Mouse (Mus musculus) MEL (cell line): ENCODE measurements around the gene Tmem82. TPM values are rescaled to one million over a fixed set of nuclear protein-coding genes. Genes with fewer than 3 reads are reported as not detected.

Experiments used
- DNase-seq: peaks from one replicate; pipeline ENCODE4 v3.0.0; 2011; ENCODE audit warnings: low read depth, low spot score
- H3K27ac ChIP-seq: 2 replicates; pipeline ENCODE4 v1.5.1; 2012; ENCODE audit warnings: low read depth, mild to moderate bottlenecking, control low read depth, low read length, moderate library complexity; ENCODE audit not compliant: control insufficient read depth
- H3K27me3 ChIP-seq, 2 experiments: fragments of 150-350 bp in 1 of 2; sonication (generic) in 1 of 2; 2 replicates each; pipeline ENCODE4 v1.6.1; 2012; ENCODE audit warnings: low read length in 2 of 2, mild to moderate bottlenecking in 2 of 2, improper control_type of control experiment in 1 of 2, moderate library complexity in 1 of 2; ENCODE audit not compliant: insufficient read depth in 2 of 2, control insufficient read depth in 1 of 2
- H3K36me3 ChIP-seq, 2 experiments: 2 replicates each; pipeline ENCODE4 v1.6.1; 2012 to 2014; ENCODE audit warnings: low read length in 2 of 2, improper control_type of control experiment in 1 of 2, inconsistent platforms in 1 of 2, mild to moderate bottlenecking in 1 of 2; ENCODE audit not compliant: insufficient read depth in 2 of 2, control insufficient read depth in 1 of 2
- H3K4me1 ChIP-seq, 2 experiments: fragments of 150-350 bp in 1 of 2; sonication (generic) in 1 of 2; 2 replicates each; pipeline ENCODE4 v1.6.1; 2012; ENCODE audit warnings: low read length in 2 of 2, improper control_type of control experiment in 1 of 2, mild to moderate bottlenecking in 1 of 2; ENCODE audit not compliant: insufficient read depth in 2 of 2, control insufficient read depth in 1 of 2
- H3K4me3 ChIP-seq, 2 experiments: fragments of 150-350 bp in 1 of 2; sonication (generic) in 1 of 2; 2 replicates each; pipeline ENCODE4 v1.5.1; 2012; ENCODE audit warnings: low read depth in 2 of 2, low read length in 2 of 2, mild to moderate bottlenecking in 2 of 2, moderate library complexity in 2 of 2, control low read depth in 1 of 2, improper control_type of control experiment in 1 of 2; ENCODE audit not compliant: control insufficient read depth in 1 of 2, insufficient read depth in 1 of 2
- H3K79me2 ChIP-seq: 2 replicates; pipeline ENCODE4 v1.6.1; 2012; ENCODE audit warnings: mild to moderate bottlenecking, low read length, moderate library complexity; ENCODE audit not compliant: control insufficient read depth, poor library complexity, insufficient read depth
- H3K9ac ChIP-seq: 2 replicates; pipeline ENCODE4 v1.6.1; 2012; ENCODE audit warnings: low read depth, mild to moderate bottlenecking, control low read depth, low read length, moderate library complexity; ENCODE audit not compliant: control insufficient read depth, poor library complexity, severe bottlenecking
- H3K9me3 ChIP-seq: fragments of 150-350 bp; sonication (generic); replicated peaks from 2 replicates; pipeline ENCODE4 v1.6.1; 2012; ENCODE audit warnings: mild to moderate bottlenecking, low read length, improper control_type of control experiment, moderate library complexity; ENCODE audit not compliant: insufficient read depth
- BHLHE40 ChIP-seq: IDR thresholded peaks from 2 replicates; pipeline ENCODE4 v1.6.1; 2012; ENCODE audit warnings: low read depth, mild to moderate bottlenecking, inconsistent platforms, low read length, improper control_type of control experiment, borderline replicate concordance
- CTCF ChIP-seq, 3 experiments: IDR thresholded peaks in 2 of 3; conservative IDR thresholded peaks in 1 of 3; 2 replicates each; pipeline ENCODE4 v1.5.1; 2011 to 2012; ENCODE audit warnings: low read length in 3 of 3, low read depth in 2 of 3, mild to moderate bottlenecking in 2 of 3, improper control_type of control experiment in 1 of 3, inconsistent platforms in 1 of 3, mixed read lengths in 1 of 3, moderate library complexity in 1 of 3; ENCODE audit not compliant: control insufficient read depth in 1 of 3, insufficient read depth in 1 of 3, poor library complexity in 1 of 3, severe bottlenecking in 1 of 3
- E2F4 ChIP-seq: IDR thresholded peaks from 2 replicates; pipeline ENCODE4 v1.6.1; 2011; ENCODE audit warnings: low read depth, low read length, improper control_type of control experiment, borderline replicate concordance
- ELF1 ChIP-seq: IDR thresholded peaks from 2 replicates; pipeline ENCODE4 v1.6.1; 2014; ENCODE audit warnings: low read depth, mild to moderate bottlenecking, inconsistent platforms, low read length, improper control_type of control experiment, moderate library complexity
- ETS1 ChIP-seq: IDR thresholded peaks from 2 replicates; pipeline ENCODE4 v1.6.1; 2012; ENCODE audit warnings: low read depth, mild to moderate bottlenecking, inconsistent platforms, low read length, improper control_type of control experiment, moderate library complexity
- HCFC1 ChIP-seq: IDR thresholded peaks from 2 replicates; pipeline ENCODE4 v1.6.1; 2012; ENCODE audit warnings: low read depth, mild to moderate bottlenecking, inconsistent platforms, low read length, improper control_type of control experiment, moderate library complexity
- JUND ChIP-seq: IDR thresholded peaks from 2 replicates; pipeline ENCODE4 v1.6.1; 2011; ENCODE audit warnings: low read depth, mild to moderate bottlenecking, improper control_type of control experiment, low read length
- MAFK ChIP-seq: IDR thresholded peaks from 2 replicates; pipeline ENCODE4 v1.6.1; 2011; ENCODE audit warnings: low read depth, mild to moderate bottlenecking, low read length, improper control_type of control experiment, borderline replicate concordance
- MAX ChIP-seq: IDR thresholded peaks from 2 replicates; pipeline ENCODE4 v1.6.1; 2011; ENCODE audit warnings: low read length, improper control_type of control experiment
- MAZ ChIP-seq: IDR thresholded peaks from 2 replicates; pipeline ENCODE4 v1.6.1; 2012; ENCODE audit warnings: low read depth, mild to moderate bottlenecking, inconsistent platforms, low read length, improper control_type of control experiment
- MEF2A ChIP-seq: IDR thresholded peaks from 2 replicates; pipeline ENCODE4 v1.6.1; 2014; ENCODE audit warnings: low read depth, mild to moderate bottlenecking, inconsistent platforms, low read length, improper control_type of control experiment; ENCODE audit not compliant: poor library complexity, insufficient replicate concordance, severe bottlenecking; ENCODE audit errors: extremely low read depth
- MXI1 ChIP-seq: IDR thresholded peaks from 2 replicates; pipeline ENCODE4 v1.6.1; 2011; ENCODE audit warnings: mild to moderate bottlenecking, low read depth, low read length, improper control_type of control experiment
- MYB ChIP-seq: IDR thresholded peaks from 2 replicates; pipeline ENCODE4 v1.6.1; 2011; ENCODE audit warnings: mild to moderate bottlenecking, low read depth, low read length, improper control_type of control experiment
- MYC ChIP-seq: IDR thresholded peaks from 2 replicates; pipeline ENCODE4 v1.6.1; 2011; ENCODE audit warnings: low read depth, mild to moderate bottlenecking, low read length, improper control_type of control experiment, moderate library complexity
- NELFE ChIP-seq: IDR thresholded peaks from 2 replicates; pipeline ENCODE4 v1.6.1; 2011; ENCODE audit warnings: low read depth, low read length, improper control_type of control experiment
- NRF1 ChIP-seq: IDR thresholded peaks from 2 replicates; pipeline ENCODE4 v1.6.1; 2014; ENCODE audit warnings: low read depth, mild to moderate bottlenecking, inconsistent platforms, low read length, improper control_type of control experiment, moderate library complexity; ENCODE audit not compliant: poor library complexity, insufficient read depth, severe bottlenecking
- POLR2AphosphoS2 ChIP-seq: IDR thresholded peaks from 2 replicates; pipeline ENCODE4 v1.6.1; 2011; ENCODE audit warnings: low read length, improper control_type of control experiment
- POLR2AphosphoS5 ChIP-seq: IDR thresholded peaks from 2 replicates; pipeline ENCODE4 v1.6.1; 2012; ENCODE audit warnings: low read depth, borderline replicate concordance, mild to moderate bottlenecking, inconsistent platforms, low read length, moderate library complexity, mixed read lengths
- RAD21 ChIP-seq: IDR thresholded peaks from 2 replicates; pipeline ENCODE4 v1.6.1; 2011; ENCODE audit warnings: mild to moderate bottlenecking, low read depth, low read length, improper control_type of control experiment
- RCOR1 ChIP-seq: IDR thresholded peaks from 2 replicates; pipeline ENCODE4 v1.6.1; 2012; ENCODE audit warnings: low read depth, mild to moderate bottlenecking, inconsistent platforms, low read length, improper control_type of control experiment
- SIN3A ChIP-seq: IDR thresholded peaks from 2 replicates; pipeline ENCODE4 v1.6.1; 2012; ENCODE audit warnings: low read length, improper control_type of control experiment, inconsistent platforms
- SMC3 ChIP-seq: IDR thresholded peaks from 2 replicates; pipeline ENCODE4 v1.6.1; 2011; ENCODE audit warnings: low read depth, low read length, improper control_type of control experiment
- TAL1 ChIP-seq: IDR thresholded peaks from 2 replicates; pipeline ENCODE4 v1.6.1; 2012; ENCODE audit warnings: mild to moderate bottlenecking, inconsistent platforms, low read length, moderate library complexity, mixed read lengths
- TCF12 ChIP-seq: IDR thresholded peaks from 2 replicates; pipeline ENCODE4 v1.6.1; 2014; ENCODE audit warnings: low read depth, mild to moderate bottlenecking, inconsistent platforms, low read length, improper control_type of control experiment, moderate library complexity
- UBTF ChIP-seq: IDR thresholded peaks from 2 replicates; pipeline ENCODE4 v1.6.1; 2012; ENCODE audit warnings: low read depth, mild to moderate bottlenecking, inconsistent platforms, low read length, improper control_type of control experiment, moderate library complexity, borderline replicate concordance; ENCODE audit not compliant: insufficient read depth
- USF1 ChIP-seq: IDR thresholded peaks from 2 replicates; pipeline ENCODE4 v1.6.1; 2014; ENCODE audit warnings: low read depth, mild to moderate bottlenecking, inconsistent platforms, low read length, improper control_type of control experiment, moderate library complexity
- ZC3H11A ChIP-seq: IDR thresholded peaks from 2 replicates; pipeline ENCODE4 v1.6.1; 2012; ENCODE audit warnings: low read depth, mild to moderate bottlenecking, inconsistent platforms, low read length, improper control_type of control experiment
- ZMIZ1 ChIP-seq: IDR thresholded peaks from 2 replicates; pipeline ENCODE4 v1.6.1; 2012; ENCODE audit warnings: low read depth, mild to moderate bottlenecking, inconsistent platforms, low read length, improper control_type of control experiment, moderate library complexity
- ZNF384 ChIP-seq: IDR thresholded peaks from 2 replicates; pipeline ENCODE4 v1.6.1; 2012; ENCODE audit warnings: low read depth, mild to moderate bottlenecking, inconsistent platforms, low read length, improper control_type of control experiment
- polyA plus RNA-seq, 2 experiments: library from polyadenylated mRNA; stranded (reverse) in 1 of 2; unstranded in 1 of 2; fragments of >175 nt in 1 of 2; fragments of >200 nt in 1 of 2; gene quantifications; 2 replicates each; pipeline versions ENCODE4 v1.2.1 to v1.2.4; 2012; ENCODE audit warnings: low replicate concordance in 2 of 2, low read depth in 1 of 2; ENCODE audit not compliant: insufficient read length in 2 of 2, insufficient read depth in 1 of 2, missing spikeins in 1 of 2
- total RNA-seq: library from RNA; depleted of rRNA; stranded (reverse); fragments of 300-350 nt; gene quantifications from 2 replicates; pipeline ENCODE4 v1.2.3, GENCODE M21; 2012

The Tmem82 gene
- total and polyA plus RNA-seq, 3 experiments, result 0.21 TPM; not detected in 2

DNA sequence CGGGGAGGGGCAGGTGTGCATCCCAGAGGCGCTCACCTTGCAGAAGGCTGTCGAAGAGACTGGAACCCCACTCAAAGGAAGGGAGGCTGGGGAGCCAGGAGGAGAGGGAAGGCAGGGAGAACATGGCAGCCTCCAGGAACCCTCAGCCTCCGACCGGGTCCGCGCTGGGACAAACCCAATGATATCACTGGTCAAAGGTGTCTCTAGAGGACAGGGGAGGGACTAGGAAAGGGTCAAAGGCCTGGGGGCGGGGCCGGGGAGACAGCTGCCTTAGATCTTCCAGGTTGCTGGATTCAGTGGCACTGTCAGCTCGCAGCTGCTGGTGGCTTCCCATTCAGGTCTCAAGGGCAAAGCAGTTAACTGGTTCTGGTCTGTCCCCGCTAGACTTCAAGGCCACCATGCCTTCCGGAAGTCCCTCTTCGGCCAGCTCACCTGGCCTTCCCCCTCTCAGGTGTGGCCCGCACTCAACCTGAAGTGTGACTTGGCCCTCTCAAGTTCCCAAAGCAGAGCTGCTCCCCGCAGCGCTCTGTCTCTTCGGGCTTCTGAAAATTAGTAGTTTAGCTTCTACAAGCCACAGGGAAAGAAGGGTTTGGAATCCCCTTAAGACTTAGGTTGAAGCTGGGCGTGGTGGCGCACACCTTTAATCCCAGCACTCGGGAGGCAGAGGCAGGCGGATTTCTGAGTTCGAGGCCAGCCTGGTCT, 419 bp downstream of the Tmem82 start:
- peak; percentile 47 for DNase-seq
- Histone ChIP-seq H3K9ac (peak overlapping the region; percentile 59; the same call in 1 of the 2 replicates), H3K27ac (no peak overlapping the region), H3K79me2 (no peaks in the 10 kb centered on the region), H3K9me3 (no peaks in the 10 kb centered on the region), H3K27me3 (no peaks in the 10 kb centered on the region), H3K4me1 (peaks cover 0 to 9% of the 10 kb centered on the region in 2 experiments; a peak in 2 of 4 replicates), H3K4me3 (peak overlapping the region; percentile 16 to 51; a peak in 3 of 4 replicates), H3K36me3 (0 out of 4 replicates have a peak, but pooled peaks cover 0 to 2% of the 10 kb centered on the region in 2 experiments)
- TF ChIP-seq MEF2A (no peak), NELFE (no peak), ELF1 (no peak), RAD21 (no peak), ETS1 (no peak), POLR2AphosphoS5 (no peak)

DNA sequence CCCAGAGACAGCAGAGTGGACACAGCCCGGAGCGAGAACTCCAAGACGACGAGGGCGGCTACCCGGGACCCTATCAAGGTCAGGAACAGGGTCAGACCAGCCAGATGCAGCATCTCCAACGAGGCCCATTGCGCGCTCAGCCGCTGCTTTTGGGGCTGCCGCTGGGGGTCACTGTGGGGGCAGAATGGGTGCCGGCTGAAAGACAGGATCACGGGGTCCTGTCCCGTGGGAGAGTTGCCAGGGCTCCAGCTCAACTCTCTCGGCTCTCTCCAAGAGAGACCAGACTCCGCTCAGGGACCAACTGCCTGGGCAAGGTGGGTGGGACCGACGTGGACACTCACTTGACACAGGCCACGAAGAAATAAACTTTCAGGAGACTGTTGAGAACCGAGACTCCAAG, 1.1 kb downstream of the Tmem82 start:
- 0 out of 4 replicates have a peak, but pooled peaks cover 0 to 2% of the 10 kb centered on the region in 2 experiments for H3K36me3 ChIP-seq
- H3K79me2 ChIP-seq, result no peaks in the 10 kb centered on the region
- peak overlapping the region; percentile 37 to 51; a peak in 3 of 4 replicates for H3K4me3 ChIP-seq
- no peaks in the 10 kb centered on the region for H3K27me3 ChIP-seq
- no peak overlapping the region for H3K27ac ChIP-seq
- H3K9me3 ChIP-seq, result no peaks in the 10 kb centered on the region
- H3K9ac ChIP-seq, result peak overlapping the region; percentile 59
- H3K4me1 ChIP-seq, result peaks cover 0 to 9% of the 10 kb centered on the region in 2 experiments; a peak in 2 of 4 replicates
- no peak for TF ChIP-seq TAL1
- no peak for TF ChIP-seq MXI1
- TF ChIP-seq UBTF, result no peak
- TF ChIP-seq HCFC1, result no peak
- TF ChIP-seq SIN3A, result no peak
- no peak for TF ChIP-seq NELFE
- no peak for TF ChIP-seq POLR2AphosphoS2
- TF ChIP-seq E2F4, result no peak
- no peak for TF ChIP-seq MYC
- no peak for TF ChIP-seq JUND
- no peak for TF ChIP-seq MAZ
- peak; percentile 9; the same call in 1 of the 2 replicates for TF ChIP-seq ZC3H11A
- no peak for TF ChIP-seq MYB
- no peak for TF ChIP-seq MAFK
- TF ChIP-seq USF1, result peak; percentile 46; the same call in 1 of the 2 replicates
- TF ChIP-seq NRF1, result no peak
- no peak for TF ChIP-seq BHLHE40
- peak; percentile 44 for TF ChIP-seq SMC3
- TF ChIP-seq MAX, result no peak
- peak in 2 of 3 experiments; percentile 68 to 81; a peak in 5 of 6 replicates for TF ChIP-seq CTCF (IDR thresholded peaks at IDR 0.05 in 2 of 3, conservative IDR thresholded peaks at IDR 0.05 in 1 of 3; ENCODE audit: control insufficient read depth in 1 of 3, insufficient read depth in 1 of 3, low read depth in 2 of 3, low read length in 3 of 3, poor library complexity in 1 of 3, severe bottlenecking in 1 of 3)
- TF ChIP-seq RAD21, result peak; percentile 43
- no peak for TF ChIP-seq MEF2A
- TF ChIP-seq ZMIZ1, result no peak
- TF ChIP-seq RCOR1, result no peak
- 0 out of 2 replicates have a peak, but pooled peaks have one; percentile 15 for TF ChIP-seq ZNF384
- no peak for TF ChIP-seq TCF12
- DNase-seq, result peak; percentile 59
